Mouse (Mus musculus): ENCODE measurements around the gene Vmn1r209.
"Not testable (repeated sequence)": the region's sequence is repeated elsewhere in the genome, so short reads cannot be mapped to it uniquely, and the experiment has no call there.

Vmn1r209 gene

DNA sequence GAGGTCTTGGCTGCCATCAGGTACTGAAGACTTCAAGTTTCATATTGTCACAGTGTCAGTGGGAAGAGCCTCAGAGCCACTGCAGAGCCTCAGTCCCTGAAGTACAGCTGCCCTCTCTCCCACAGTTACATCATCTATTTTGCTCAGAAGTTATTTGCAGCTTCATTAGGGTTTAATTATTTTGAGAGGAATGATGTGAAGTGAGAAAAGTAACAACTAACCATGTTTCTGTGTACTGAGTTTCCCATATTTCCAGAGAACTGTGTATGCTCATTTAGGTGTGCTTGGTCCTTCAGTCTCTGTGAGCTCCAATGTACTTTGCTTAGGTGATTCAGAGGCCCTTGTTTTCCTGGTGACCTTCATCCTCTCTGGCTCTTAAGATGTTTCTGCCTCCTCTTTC, at the start of gene Vmn1r209:
Gene Vmn1r209 (minus strand): TSS at position 101 of the 400 bp plus-strand sequence.
- DNase-seq: not testable (repeated sequence)

DNA sequence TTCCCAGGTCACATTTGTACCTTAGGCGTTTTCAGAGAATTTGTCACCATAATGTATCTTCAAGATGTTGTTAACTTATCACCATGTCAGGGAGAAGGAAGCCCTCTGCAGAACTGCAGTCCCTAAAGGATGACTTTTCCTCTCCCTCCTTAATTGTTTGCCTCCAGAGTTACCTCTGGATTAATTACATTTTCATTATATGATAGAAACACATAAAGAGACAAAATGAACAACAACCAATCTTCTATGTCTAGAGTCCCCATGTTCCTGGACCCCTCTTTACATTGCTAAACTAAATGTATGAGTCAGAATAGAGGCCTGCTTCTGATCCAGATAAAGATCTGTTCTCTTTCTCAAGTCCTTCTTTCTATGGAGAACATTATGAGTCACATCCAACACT, 48.0 kb upstream of the Vmn1r209 start, which contains the start of gene Vmn1r211:
Gene Vmn1r211 (minus strand): TSS at position 101 of the 400 bp plus-strand sequence.
- DNase-seq: no peak

DNA sequence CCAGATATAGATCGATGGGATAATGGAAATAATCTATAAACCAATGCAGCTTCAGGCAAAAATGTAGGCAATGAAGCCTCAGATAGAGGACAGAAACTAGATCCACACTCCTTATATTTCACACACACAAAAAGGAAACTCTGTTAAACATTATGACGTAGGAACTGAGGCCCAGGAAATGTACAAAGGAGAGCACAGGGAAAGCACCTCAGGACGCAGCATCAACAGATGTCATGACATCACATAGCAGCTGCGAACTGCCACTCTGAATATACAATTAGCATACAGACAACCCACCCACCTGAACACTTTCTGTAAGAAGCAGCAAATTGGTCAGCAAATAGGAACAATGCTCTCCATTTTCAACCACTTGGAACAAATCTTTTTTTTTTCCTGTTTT, 45.3 kb upstream of the Vmn1r209 start:
- no peak for DNase-seq

DNA sequence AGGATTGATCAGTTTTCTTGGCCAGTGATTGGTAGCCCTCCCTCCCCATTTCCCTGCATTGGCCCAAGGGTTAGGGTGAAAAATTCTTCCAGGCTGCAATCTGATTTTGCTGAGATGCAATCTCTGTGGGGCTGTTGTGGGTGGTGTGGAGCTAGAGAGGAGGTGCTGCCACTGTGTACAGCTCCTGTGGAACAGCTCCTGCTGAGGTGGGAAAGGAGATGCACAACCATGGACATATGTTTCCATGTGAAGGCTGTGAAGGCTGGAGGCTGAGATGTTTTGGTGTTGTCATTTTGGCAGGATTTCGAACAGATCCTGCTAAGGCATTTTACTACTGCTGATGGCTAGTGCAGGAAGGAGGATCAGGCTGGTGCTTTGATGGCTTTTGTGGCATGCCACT, 37.3 kb upstream of the Vmn1r209 start:
- peak; percentile 9 for DNase-seq

DNA sequence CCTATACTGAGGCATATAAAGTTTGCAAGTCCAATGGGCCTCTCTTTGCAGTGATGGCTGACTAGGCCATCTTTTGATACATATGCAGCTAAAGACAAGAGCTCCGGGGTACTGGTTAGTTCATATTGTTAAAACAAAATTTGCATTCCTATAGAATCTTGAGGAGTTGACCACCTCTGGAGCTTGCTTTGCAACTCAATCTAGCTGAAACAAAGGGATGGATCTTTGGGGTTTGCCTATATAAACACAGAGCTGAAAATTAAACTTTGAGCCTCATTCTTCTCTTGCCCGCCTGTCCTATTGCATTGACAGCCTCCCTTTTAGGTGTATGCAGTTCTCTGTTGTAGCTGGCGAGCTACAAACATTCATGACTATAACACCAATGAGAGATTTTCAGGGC, 34.8 kb upstream of the Vmn1r209 start:
- DNase-seq: not testable (repeated sequence)

DNA sequence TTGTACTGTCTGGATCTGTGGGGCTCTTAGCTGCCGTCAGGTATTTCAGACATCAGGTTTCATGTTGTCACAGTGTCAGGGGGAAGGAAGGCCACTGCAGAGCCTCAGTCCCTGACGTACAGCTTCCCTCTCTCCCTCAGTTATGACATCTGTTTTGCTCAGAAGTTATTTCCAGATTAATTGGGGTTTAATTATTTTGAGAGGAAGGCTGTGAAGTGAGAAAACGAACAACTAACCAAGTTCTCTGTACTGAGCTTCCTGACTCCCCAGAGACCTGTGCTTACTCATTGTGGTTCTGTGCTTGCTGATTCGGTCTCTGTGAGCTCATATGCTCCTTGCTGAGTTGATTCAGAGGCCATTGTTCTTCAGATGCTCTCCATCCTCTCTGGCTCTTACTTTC, 21.8 kb upstream of the Vmn1r209 start, which contains the start of gene Vmn1r210:
Gene Vmn1r210 (minus strand): TSS at position 101 of the 400 bp plus-strand sequence.
- DNase-seq: no peak

DNA sequence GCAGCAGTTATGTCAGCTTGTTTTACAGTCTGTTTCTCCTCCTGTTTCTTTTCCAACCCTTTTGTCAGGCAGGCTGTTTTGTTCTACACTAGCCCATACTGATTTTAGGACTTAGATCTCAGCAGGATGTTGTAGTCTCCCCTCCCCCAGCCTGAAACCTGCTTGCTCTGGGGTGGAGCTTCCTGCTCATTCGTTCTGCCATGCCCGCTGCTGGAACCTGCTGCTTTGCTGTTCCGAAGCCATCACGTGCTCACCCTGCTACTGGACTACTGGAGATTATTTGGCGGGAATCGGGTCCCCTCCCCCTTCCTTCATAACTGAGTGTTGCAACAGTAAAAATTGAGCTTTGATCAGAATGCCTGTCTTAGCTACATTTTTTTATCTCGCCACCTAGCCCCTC, 19.9 kb upstream of the Vmn1r209 start:
- not testable (repeated sequence) for DNase-seq

DNA sequence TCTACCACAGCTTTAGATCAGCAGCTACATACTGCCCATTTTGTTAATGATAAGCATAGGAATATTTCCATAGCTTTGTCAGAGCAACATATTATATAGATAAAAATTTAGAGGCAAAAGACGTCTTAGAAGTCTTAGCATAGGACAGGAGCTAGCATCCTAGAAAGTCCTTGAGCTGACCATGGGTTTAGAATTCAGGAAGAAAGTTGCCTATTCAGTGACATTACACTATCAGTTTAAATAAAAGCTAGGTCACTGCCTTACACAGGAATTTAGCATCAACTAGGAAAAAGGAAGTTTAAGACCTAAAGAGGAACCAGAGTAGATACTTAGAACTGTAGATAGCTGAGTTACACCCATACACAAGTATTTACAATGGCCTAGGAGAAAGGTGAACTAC, 12.1 kb upstream of the Vmn1r209 start:
- DNase-seq: not testable (repeated sequence)

DNA sequence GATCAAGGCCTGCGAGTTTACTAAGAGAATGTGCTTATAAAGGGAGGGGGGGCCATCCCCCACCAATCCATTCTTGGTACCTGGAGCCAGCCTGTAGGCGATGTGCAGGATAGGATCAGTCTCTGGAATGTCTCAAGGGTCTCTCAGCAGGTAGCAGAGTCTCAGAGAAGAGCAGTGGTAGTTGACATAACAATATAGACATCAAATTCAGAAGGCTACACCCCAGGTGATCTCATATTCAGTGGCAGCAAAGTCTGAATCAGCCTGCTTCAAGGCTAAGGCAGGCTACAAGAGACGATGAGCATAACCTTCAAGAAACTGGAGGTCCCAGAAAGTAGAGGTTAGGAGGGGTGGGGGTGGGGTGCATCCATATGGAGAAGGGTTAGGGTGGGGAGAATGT, 21.4 kb downstream of the Vmn1r209 start:
- not testable (repeated sequence) for DNase-seq

DNA sequence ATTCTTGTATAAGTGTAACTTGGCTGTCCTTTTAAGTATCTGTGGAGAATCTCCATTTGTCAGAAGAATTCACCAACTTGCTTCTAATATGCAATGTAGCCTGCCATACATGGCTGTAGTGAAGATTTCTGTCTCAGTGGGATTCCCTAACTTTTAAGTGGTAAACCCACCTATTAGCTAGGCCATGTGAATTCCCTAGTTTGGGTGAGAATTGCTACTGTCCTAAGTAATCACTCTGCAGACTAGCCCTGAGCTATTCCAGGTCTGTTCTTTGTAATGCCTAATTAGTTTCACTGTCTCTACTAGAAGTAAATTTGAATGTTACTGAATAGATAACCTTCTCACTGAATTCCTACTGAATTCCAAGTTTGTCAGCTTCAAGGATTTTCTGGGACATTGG, 25.3 kb downstream of the Vmn1r209 start:
- not testable (repeated sequence) for DNase-seq

DNA sequence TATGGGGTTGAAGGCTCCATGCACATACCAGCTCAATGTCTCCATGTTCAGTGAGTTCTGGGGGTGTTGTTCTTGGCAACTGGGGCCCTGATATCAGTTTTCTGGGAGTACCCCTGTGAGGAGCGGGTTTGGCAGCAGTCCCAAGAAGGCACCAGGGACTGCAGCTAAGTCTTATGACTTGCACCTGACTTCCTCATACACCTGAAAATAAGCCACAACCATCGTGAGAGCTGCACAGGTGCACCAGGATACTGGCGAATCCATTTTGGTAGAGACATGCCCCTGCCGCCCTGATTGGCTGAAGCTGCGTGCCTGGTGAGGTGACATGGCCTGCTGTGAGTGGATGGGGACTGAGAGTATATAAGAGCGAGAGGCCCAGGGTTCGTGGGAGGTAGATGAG, 32.2 kb downstream of the Vmn1r209 start, which contains the start of gene Vmn1r208:
Gene Vmn1r208 (minus strand): TSS at position 101 of the 400 bp plus-strand sequence.
- DNase-seq: not testable (repeated sequence)

DNA sequence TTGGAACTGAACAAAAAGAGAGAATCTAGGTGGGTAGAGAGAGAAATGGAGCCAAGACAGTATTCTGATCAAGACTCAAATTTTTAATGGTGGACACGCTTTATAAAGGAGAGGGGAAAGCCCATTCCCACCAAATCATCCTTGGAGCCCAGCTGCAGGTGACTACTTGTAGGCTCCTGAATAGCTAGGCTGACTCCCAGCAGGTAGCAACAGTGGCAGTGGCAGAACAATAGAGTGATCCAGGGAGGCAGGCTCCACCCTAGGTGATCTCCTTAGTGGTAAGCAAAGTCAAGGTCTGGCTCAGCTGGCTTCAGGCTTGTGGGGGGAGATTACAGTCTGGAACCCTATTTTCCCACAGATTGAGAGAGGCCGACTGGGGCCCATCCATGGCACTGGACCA, 37.9 kb downstream of the Vmn1r209 start:
- not testable (repeated sequence) for DNase-seq
